ENCODE assay signal across 8 mouse cellular contexts in the genomic region with DNA sequence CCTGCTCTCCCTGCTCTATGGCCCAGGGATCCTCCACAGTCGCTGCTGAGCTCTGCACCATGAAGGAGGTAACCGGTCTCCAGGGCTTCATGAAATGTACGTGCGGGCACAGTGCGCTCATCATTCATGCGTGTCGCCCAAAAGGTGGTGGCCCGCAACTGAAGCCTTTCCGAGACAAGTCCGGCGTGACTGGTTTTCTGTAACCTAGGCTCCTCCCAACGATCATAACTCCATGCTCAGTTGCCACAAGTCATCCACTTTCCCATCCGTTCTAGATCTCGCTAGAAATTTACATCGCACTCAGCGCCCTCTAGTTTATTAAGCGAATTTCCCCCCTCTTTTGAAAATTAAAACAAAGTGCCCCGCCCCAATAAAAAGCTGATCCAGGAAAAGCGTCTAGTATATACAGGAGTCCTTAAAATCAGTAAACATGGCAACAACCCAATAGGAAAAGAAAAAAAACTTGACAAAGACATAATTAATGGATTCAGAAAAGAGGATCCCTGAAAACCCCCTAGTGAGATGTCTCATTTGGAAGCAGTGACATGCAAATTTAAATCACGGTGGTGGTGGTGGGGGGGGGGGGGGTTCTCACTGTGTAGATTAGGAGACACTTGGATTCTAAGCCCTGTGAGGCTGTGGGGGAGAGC. TPM values are rescaled to one million over a fixed set of nuclear protein-coding genes. Genes with fewer than 3 reads are reported as not detected.
DNase-seq lines count a peak whose midpoint lies in the region; ATAC-seq lines count a peak whose summit lies in the region.

No protein-coding gene starts in this region.

- H3K36me3 ChIP-seq in embryonic facial prominence, embryonic 15.5 days, result no peaks in the 10 kb centered on the region
- H3K36me3 ChIP-seq in neural tube, embryonic 14.5 days (ENCODE audit: control insufficient read depth, insufficient read depth, low read length), result no peaks in the 10 kb centered on the region

- 8% methylated on average over 20 of the region's 20 CpGs for WGBS in embryonic facial prominence, embryonic 15.5 days
- 12% methylated on average over 20 of the region's 20 CpGs for WGBS in neural tube, embryonic 14.5 days

- peaks cover 19% of the 10 kb centered on the region; the same call in 1 of the 2 replicates for H3K4me1 ChIP-seq in embryonic facial prominence, embryonic 15.5 days
- H3K4me1 ChIP-seq in neural tube, embryonic 14.5 days (ENCODE audit: control insufficient read depth, insufficient read depth, low read length), result peaks cover 5% of the 10 kb centered on the region

- H3K4me3 ChIP-seq in embryonic facial prominence, embryonic 15.5 days (replicated peaks), result peak overlapping the region; percentile 23
- peak overlapping the region; percentile 3; the same call in 1 of the 2 replicates for H3K4me3 ChIP-seq in neural tube, embryonic 14.5 days (ENCODE audit: low read depth, low read length)

- no peak overlapping the region for H3K9ac ChIP-seq in embryonic facial prominence, embryonic 15.5 days
- no peak overlapping the region for H3K9ac ChIP-seq in neural tube, embryonic 14.5 days (replicated peaks; ENCODE audit: low read depth, low read length)

- ATAC-seq in embryonic facial prominence, embryonic 15.5 days (ENCODE audit: insufficient number of reproducible peaks, low FRiP score, low TSS enrichment, low read depth), result no peak
- ATAC-seq in neural tube, embryonic 14.5 days (ENCODE audit: low read depth), result no peak

- peak overlapping the region; percentile 42 for H3K4me2 ChIP-seq in embryonic facial prominence, embryonic 15.5 days (replicated peaks)
- H3K4me2 ChIP-seq in neural tube, embryonic 14.5 days (ENCODE audit: low read depth, low read length), result peak overlapping the region; percentile 33

- DNase-seq in layer of hippocampus, postnatal 14 days (ENCODE audit: low spot score in 2 of 2), result peak; percentile 4 to 9
- no peak for DNase-seq in layer of hippocampus, adult 11-12 months (ENCODE audit: low spot score)
- peak; percentile 37 to 60 for DNase-seq in kidney, postnatal 4 days
- DNase-seq in layer of hippocampus, adult 8-10 months (ENCODE audit: low spot score in 2 of 2), result no peak
- DNase-seq in frontal cortex, postnatal 14 days (ENCODE audit: low spot score in 2 of 2), result no peak
- no peak for DNase-seq in layer of hippocampus, postnatal 25 days (ENCODE audit: extremely low spot score in 1 of 2, low spot score in 1 of 2)

- no peaks in the 10 kb centered on the region; the same call in 1 of the 2 replicates for H3K27me3 ChIP-seq in embryonic facial prominence, embryonic 15.5 days
- no peaks in the 10 kb centered on the region for H3K27me3 ChIP-seq in neural tube, embryonic 14.5 days (ENCODE audit: control insufficient read depth, insufficient read depth, low read length)

- H3K27ac ChIP-seq in embryonic facial prominence, embryonic 15.5 days (replicated peaks), result no peak overlapping the region
- no peak overlapping the region for H3K27ac ChIP-seq in neural tube, embryonic 14.5 days (ENCODE audit: low read depth, low read length)

- H3K9me3 ChIP-seq in embryonic facial prominence, embryonic 15.5 days (replicated peaks), result no peaks in the 10 kb centered on the region
- no peaks in the 10 kb centered on the region for H3K9me3 ChIP-seq in neural tube, embryonic 14.5 days (ENCODE audit: control insufficient read depth, low read length)

RNA-seq across cellular contexts. Expression of a gene that starts 28.2 kb away (rescaled TPM):
- total RNA-seq in layer of hippocampus, postnatal 14 days (2021), result 100 to 1,000 TPM; 329 to 334 TPM
- polyA plus RNA-seq in embryonic facial prominence, embryonic 15.5 days (2015; fragmentation: Nextera tagmentation; extraction: Ambion mirVana), result 29.5 and 31.0 TPM in 2 replicates
- 136 and 139 TPM in 2 replicates for polyA plus RNA-seq in neural tube, embryonic 14.5 days (2014; fragmentation: Nextera tagmentation; extraction: Ambion mirVana)
- total RNA-seq in layer of hippocampus, adult 8-10 months (2022), result 100 to 1,000 TPM; 369 to 408 (median 383) TPM
- total RNA-seq in layer of hippocampus, postnatal 25 days (2021), result 100 to 1,000 TPM; 403 to 407 TPM

Comparison
In these comparisons a context has a peak if more than half of its experiments do, and no peak if none do; other contexts are left out.
1. DNase-seq: peak in layer of hippocampus, postnatal 14 days (2 of 2) and kidney, postnatal 4 days (2 of 2); none in layer of hippocampus, adult 11-12 months (single experiment), layer of hippocampus, adult 8-10 months (0 of 2), frontal cortex, postnatal 14 days (0 of 2) and layer of hippocampus, postnatal 25 days (0 of 2).